ENCODE assay signal across 8 mouse cellular contexts in the genomic region with DNA sequence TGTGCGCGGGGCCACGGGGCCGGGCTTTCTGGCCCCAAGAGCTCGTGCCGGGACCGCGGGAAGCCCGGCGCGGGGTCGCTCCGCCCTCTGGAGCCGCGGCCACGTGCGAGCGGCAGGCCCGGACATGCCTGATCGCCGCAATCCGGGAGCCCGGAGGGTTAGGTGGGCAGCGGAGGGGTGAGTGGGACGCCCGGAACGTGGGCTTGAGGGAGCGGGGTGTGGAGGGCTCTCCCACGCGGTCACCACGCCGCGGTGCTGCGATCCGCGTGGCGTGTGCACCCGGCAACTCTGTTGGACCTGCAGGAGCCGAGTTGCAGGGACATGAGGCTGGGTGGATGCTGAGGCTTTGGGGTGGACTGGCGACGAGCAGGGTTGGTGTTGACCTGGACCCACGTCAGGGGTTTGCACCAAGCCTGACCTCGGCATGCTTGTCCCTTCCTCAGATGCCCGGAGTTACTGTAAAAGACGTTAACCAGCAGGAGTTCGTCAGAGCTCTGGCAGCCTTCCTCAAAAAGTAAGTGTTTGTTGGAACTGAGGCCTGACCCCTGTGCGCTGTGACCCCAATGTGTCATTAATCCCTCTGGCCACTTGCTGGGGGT. TPM values are rescaled to one million over a fixed set of nuclear protein-coding genes. Genes with fewer than 3 reads are reported as not detected.
DNase-seq lines count a peak whose midpoint lies in the region; ATAC-seq and TF ChIP-seq lines count a peak whose summit lies in the region.

No protein-coding gene starts in this region.

- H3K9me3 ChIP-seq in lung, embryonic 16.5 days (ENCODE audit: control insufficient read depth, low read length) = no peaks in the 10 kb centered on the region

- peak; percentile 43 for DNase-seq in layer of hippocampus, adult 9-11 months
- DNase-seq in layer of hippocampus, postnatal 14 days (ENCODE audit: low spot score in 2 of 2) = no peak
- DNase-seq in retina, postnatal 1 day = no peak
- no peak for DNase-seq in right cerebral cortex, postnatal 36 days (ENCODE audit: low spot score in 2 of 2)
- DNase-seq in spleen, postnatal 10 days (ENCODE audit: low spot score in 2 of 2) = no peak

- peak overlapping the region; percentile 42 for H3K27ac ChIP-seq in cortical plate, adult 2 months (ENCODE audit: insufficient read depth, low read length)
- peak overlapping the region; percentile 91 for H3K27ac ChIP-seq in lung, embryonic 16.5 days (ENCODE audit: low read length)

- H3K9ac ChIP-seq in lung, embryonic 16.5 days (ENCODE audit: low read length) = peak overlapping the region; percentile 97

- H3K4me3 ChIP-seq in cortical plate, adult 2 months (ENCODE audit: insufficient read depth, low read length) = peak overlapping the region; percentile 96
- peak overlapping the region; percentile 74 for H3K4me3 ChIP-seq in lung, embryonic 16.5 days (ENCODE audit: low read length)

- no peak for TF ChIP-seq POLR2A in cortical plate, adult 2 months (IDR thresholded peaks at IDR 0.05; ENCODE audit: extremely low read depth, insufficient read depth, low read length)

- ATAC-seq in inflammation-experienced regulatory T-cells, adult 6 months = peak; percentile 23
- ATAC-seq in lung, embryonic 16.5 days (ENCODE audit: low read depth) = peak; percentile 1

- no peaks in the 10 kb centered on the region for H3K4me1 ChIP-seq in cortical plate, adult 2 months (ENCODE audit: control insufficient read depth, insufficient read depth, low read length)
- H3K4me1 ChIP-seq in lung, embryonic 16.5 days (replicated peaks; ENCODE audit: control insufficient read depth, insufficient read depth, low read length) = peaks cover 30% of the 10 kb centered on the region

- 1% methylated on average over 37 of the region's 47 CpGs for WGBS in lung, embryonic 16.5 days

- H3K36me3 ChIP-seq in lung, embryonic 16.5 days (ENCODE audit: control insufficient read depth, insufficient read depth, low read length) = peaks cover 28% of the 10 kb centered on the region

- no peaks in the 10 kb centered on the region for H3K27me3 ChIP-seq in lung, embryonic 16.5 days (ENCODE audit: control insufficient read depth, insufficient read depth, low read depth, low read length)

- TF ChIP-seq CTCF in cortical plate, adult 2 months (IDR thresholded peaks at IDR 0.05; ENCODE audit: extremely low read depth, insufficient read depth, low read length) = no peak

- peak overlapping the region; percentile 85 for H3K4me2 ChIP-seq in lung, embryonic 16.5 days (ENCODE audit: low read depth, low read length)

RNA-seq across cellular contexts. Expression of gene Rps19, which starts 0.6 kb away (rescaled TPM):
- total RNA-seq in layer of hippocampus, postnatal 14 days (2021) = 100 to 1,000 TPM; 452 TPM
- polyA plus RNA-seq in cortical plate, adult 2 months (2012; rRNA removed) = 393 and 394 TPM in 2 replicates
- over 10,000 TPM in 2 of 3 experiments, 1,000 to 10,000 TPM in 1; 7,402 to 12,964 (median 12,716) TPM for polyA plus RNA-seq in inflammation-experienced regulatory T-cells, adult 6 months (2017; shearing (Covaris generic))
- 2,580 and 2,777 TPM in 2 replicates for polyA plus RNA-seq in lung, embryonic 16.5 days (2015; fragmentation: Nextera tagmentation; extraction: Ambion mirVana)

RNA-seq across cellular contexts. Expression of gene Cd79a, which starts 12.4 kb away (rescaled TPM):
- total RNA-seq in layer of hippocampus, postnatal 14 days (2021) = under 1 TPM; 0.37 to 0.43 TPM
- 1.2 and 1.4 TPM in 2 replicates for polyA plus RNA-seq in cortical plate, adult 2 months (2012; rRNA removed)
- 10 to 100 TPM in 2 of 3 experiments, 1 to 10 TPM in 1; 2.2 to 13.5 (median 10.8) TPM for polyA plus RNA-seq in inflammation-experienced regulatory T-cells, adult 6 months (2017; shearing (Covaris generic))
- polyA plus RNA-seq in lung, embryonic 16.5 days (2015; fragmentation: Nextera tagmentation; extraction: Ambion mirVana) = 0.62 and 0.78 TPM in 2 replicates

RNA-seq across cellular contexts. Expression of gene Dmrtc2, which starts 14.9 kb away (rescaled TPM):
- not detected for total RNA-seq in layer of hippocampus, postnatal 14 days (2021)
- not detected in 2 replicates for polyA plus RNA-seq in cortical plate, adult 2 months (2012; rRNA removed)
- not detected for polyA plus RNA-seq in inflammation-experienced regulatory T-cells, adult 6 months (2017; shearing (Covaris generic))
- not detected in 2 replicates for polyA plus RNA-seq in lung, embryonic 16.5 days (2015; fragmentation: Nextera tagmentation; extraction: Ambion mirVana)

RNA-seq across cellular contexts. Expression of gene Lypd4, which starts 15.1 kb away (rescaled TPM):
- not detected for total RNA-seq in layer of hippocampus, postnatal 14 days (2021)
- not detected in 2 replicates for polyA plus RNA-seq in cortical plate, adult 2 months (2012; rRNA removed)
- polyA plus RNA-seq in inflammation-experienced regulatory T-cells, adult 6 months (2017; shearing (Covaris generic)) = not detected
- polyA plus RNA-seq in lung, embryonic 16.5 days (2015; fragmentation: Nextera tagmentation; extraction: Ambion mirVana) = not detected in 2 replicates

RNA-seq across cellular contexts. Expression of gene Arhgef1, which starts 17.9 kb away (rescaled TPM):
- total RNA-seq in layer of hippocampus, postnatal 14 days (2021) = 10 to 100 TPM; 78.2 to 82.2 TPM
- 133 and 163 TPM in 2 replicates for polyA plus RNA-seq in cortical plate, adult 2 months (2012; rRNA removed)
- 100 to 1,000 TPM; 112 to 198 (median 176) TPM for polyA plus RNA-seq in inflammation-experienced regulatory T-cells, adult 6 months (2017; shearing (Covaris generic))
- 119 and 126 TPM in 2 replicates for polyA plus RNA-seq in lung, embryonic 16.5 days (2015; fragmentation: Nextera tagmentation; extraction: Ambion mirVana)
